Mouse (Mus musculus): ENCODE data around the gene Ctps2.
A peak's percentile ranks its signal among the peaks of the same experiment; 100 is the strongest.

Gene Ctps2

DNA sequence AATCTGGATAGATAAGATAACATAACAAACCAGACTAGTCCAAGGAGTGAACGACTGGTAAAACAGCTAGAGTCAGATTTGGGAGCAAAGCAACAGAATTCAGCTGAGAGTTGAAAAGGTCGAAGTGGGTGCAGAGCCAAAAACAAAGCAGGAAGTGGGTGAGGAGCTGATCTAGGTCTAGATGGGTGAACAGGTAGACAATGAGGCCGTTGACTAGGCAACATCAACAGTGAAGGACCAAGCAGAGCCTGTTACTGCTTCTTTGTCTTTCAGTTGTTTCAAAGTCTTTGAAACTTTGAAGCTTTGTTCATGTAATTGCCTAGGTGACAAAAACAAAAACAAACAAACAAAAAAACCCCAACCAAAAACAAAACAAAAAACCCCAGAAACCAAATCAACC, 75.2 kb downstream of the Ctps2 start:
- DNase-seq (ENCODE audit: low read depth), result peak; percentile 16

DNA sequence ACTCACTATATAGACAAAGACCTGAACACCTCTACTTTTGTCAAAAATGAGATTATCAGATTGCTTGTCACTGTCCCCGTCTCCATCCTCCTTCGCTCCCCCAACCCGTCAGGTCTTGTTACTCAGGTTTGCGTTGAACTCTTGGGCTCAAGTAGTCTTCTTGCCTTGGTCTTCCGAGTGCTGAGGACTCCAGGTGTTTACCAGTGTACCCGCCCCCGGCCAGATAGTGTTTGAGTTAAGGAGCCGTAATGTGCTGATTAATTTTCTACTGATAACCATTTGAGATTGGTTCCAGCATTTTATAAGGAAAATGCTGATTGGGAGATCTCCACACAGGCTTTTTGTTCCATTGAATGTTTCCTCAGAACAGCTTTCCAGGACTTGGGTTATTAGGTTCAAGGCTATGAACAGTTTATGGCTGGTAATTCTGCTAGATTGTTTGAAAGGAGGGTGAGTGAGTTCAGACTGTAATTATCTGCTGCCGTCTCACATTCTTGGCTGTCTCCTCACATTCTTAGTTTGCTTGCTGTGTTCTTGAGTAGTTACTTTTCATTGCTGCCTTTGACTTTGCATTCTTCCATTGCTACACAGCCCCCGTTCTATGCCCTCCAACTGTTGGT, 85.9 kb downstream of the Ctps2 start:
- no peak for DNase-seq (ENCODE audit: low read depth)

DNA sequence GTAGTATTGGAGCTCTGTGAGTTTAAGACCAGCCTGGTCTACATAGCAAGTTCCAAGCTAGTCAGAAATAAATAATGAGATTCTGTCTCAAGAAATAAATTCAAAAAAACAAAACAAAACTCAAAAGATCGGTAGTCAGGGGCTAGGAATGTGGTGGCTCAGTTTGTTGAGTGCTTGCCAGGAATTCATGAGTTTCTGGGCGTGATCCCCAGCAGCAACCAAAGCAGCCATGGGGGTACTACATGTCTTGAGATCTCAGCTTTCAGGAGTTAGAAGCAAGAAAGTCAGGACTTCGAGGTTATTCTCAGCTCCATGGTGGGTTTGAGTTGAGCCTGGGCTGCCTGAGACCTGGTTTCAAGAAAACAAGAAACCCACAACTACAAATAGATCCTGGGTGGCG, 90.4 kb downstream of the Ctps2 start:
- DNase-seq (ENCODE audit: low read depth), result no peak

DNA sequence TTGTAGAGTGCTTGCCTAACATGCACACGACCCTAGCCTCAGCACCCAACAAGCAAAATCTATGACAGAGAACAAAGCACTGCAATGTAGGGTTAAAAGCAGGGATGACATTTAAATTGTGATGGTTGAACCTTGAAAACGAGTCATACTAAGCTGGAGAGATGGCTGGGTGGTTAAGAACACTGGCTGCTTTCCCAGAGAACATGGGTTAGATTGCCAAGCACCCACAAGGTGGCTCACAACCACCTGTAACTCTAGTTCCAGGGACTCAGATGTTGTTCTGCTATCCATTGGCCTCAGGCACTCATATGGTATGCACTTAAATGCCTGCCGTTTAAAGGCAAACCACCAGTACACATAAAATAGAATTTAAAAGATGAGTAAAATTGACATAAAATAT, 91.1 kb downstream of the Ctps2 start:
- no peak for DNase-seq (ENCODE audit: low read depth)

DNA sequence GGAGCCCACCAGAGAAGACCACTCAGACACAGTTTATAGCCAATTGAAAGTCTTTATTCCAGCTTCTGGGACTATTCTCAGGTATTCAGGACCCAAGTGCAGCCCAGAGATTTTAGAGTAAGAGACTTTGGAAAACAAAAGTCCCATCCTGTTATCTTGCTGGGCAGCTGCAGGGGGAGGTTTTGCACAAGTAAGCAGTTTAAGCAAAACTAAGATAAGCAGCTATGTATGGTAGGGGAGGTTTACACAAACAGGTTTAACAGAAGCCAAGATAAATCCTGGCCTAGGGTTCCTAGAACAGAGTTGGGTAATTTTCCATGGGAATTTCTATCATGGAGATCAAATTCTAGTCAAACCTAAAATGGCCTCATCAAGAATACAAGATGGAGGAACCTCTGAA, 126.8 kb downstream of the Ctps2 start:
- no peak for DNase-seq (ENCODE audit: low read depth)

DNA sequence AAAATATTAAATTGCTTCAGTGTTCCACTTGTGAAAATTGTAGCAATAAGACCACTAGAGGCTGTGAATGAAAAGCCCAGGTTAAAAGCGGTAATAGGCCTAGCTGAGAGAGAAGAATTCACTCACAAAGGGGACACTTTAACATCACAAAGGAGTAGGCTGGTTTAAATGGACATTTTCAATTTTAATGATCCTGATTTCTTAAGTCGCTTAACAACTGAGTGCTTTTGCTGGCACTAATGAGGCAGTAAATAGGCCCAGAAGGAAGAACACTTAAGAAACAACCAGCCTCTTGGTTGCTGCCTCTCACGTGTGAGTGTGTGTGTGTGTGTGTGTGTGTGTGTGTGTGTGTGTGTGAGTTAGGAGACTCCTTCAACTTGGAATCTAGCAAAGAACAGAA, 137.7 kb downstream of the Ctps2 start:
- DNase-seq (ENCODE audit: low read depth), result no peak

DNA sequence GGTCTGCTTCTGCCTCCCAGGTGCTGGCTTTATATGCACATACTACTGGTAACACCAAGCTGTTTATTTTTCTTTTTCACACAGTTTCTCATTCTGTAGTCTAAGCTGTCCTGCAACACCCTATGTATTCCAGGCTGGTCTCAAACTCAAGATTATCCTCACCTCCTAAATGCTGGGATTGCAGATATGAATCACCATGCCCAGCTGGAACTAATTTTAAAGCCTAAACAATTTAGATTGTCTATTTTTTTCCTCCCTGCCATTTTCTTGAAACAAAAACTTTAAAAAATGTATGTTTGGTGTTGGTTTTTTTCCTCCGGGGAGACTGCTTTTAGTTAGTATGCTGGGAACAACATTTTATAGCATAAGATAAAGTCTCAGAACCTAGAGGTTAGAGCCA, 141.7 kb downstream of the Ctps2 start:
- no peak for DNase-seq (ENCODE audit: low read depth)

DNA sequence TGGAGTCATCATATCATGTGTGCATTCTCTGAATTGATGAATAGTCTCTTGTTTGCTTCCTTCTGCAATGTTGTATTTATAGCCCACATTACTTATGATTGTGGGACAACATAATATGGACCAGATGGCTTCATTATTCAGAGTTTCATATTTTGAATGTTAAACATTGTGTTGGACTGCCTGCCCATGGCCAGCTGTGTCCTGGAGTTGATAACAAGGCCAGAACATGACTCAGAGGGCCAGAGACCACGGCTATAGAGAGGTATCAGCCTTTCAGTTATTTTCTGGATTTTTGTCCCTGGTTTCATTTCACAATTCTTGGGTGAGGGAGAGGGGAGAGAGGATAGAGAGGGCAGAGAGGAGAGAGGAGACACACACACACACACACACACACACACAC, 162.9 kb downstream of the Ctps2 start:
- DNase-seq (ENCODE audit: low read depth), result no peak
